Mouse (Mus musculus): ENCODE measurements around the gene Crim1.
A peak's percentile ranks its signal among the peaks of the same experiment; 100 is the strongest.

Gene Crim1

GRCm38 (mm10) chr17:78290153-78290876 lies 90.3 kb downstream of the Crim1 start:
- peak; percentile 50 for DNase-seq (ENCODE audit: low read depth)

- no peak for DNase-seq (ENCODE audit: low read depth)
Observed at GRCm38 (mm10) chr17:78291030-78291429, 91.0 kb downstream of the Crim1 start.

GRCm38 (mm10) chr17:78292301-78292700 lies 92.3 kb downstream of the Crim1 start:
- DNase-seq (ENCODE audit: low read depth) = no peak

GRCm38 (mm10) chr17:78292827-78293488 lies 92.9 kb downstream of the Crim1 start:
- DNase-seq (ENCODE audit: low read depth) = no peak

GRCm38 (mm10) chr17:78295979-78296378 lies 95.9 kb downstream of the Crim1 start:
- DNase-seq (ENCODE audit: low read depth) = no peak

- DNase-seq (ENCODE audit: low read depth) = no peak
Observed at GRCm38 (mm10) chr17:78298140-78298539, 98.1 kb downstream of the Crim1 start.

GRCm38 (mm10) chr17:78298967-78299540 lies 99.0 kb downstream of the Crim1 start:
- DNase-seq (ENCODE audit: low read depth) = no peak

GRCm38 (mm10) chr17:78303053-78303452 lies 103.0 kb downstream of the Crim1 start:
- DNase-seq (ENCODE audit: low read depth) = peak; percentile 72

GRCm38 (mm10) chr17:78304059-78304458 lies 104.0 kb downstream of the Crim1 start:
- no peak for DNase-seq (ENCODE audit: low read depth)

GRCm38 (mm10) chr17:78306434-78306833 lies 106.4 kb downstream of the Crim1 start:
- DNase-seq (ENCODE audit: low read depth) = no peak

GRCm38 (mm10) chr17:78308221-78308620 lies 108.2 kb downstream of the Crim1 start:
- DNase-seq (ENCODE audit: low read depth) = no peak

- DNase-seq (ENCODE audit: low read depth) = no peak
Observed at GRCm38 (mm10) chr17:78313006-78313405, 113.0 kb downstream of the Crim1 start.

GRCm38 (mm10) chr17:78313612-78314011 lies 113.6 kb downstream of the Crim1 start:
- no peak for DNase-seq (ENCODE audit: low read depth)

- no peak for DNase-seq (ENCODE audit: low read depth)
Observed at GRCm38 (mm10) chr17:78315659-78316058, 115.6 kb downstream of the Crim1 start.

GRCm38 (mm10) chr17:78317381-78317780 lies 117.3 kb downstream of the Crim1 start:
- DNase-seq (ENCODE audit: low read depth) = no peak

- no peak for DNase-seq (ENCODE audit: low read depth)
Observed at GRCm38 (mm10) chr17:78318810-78319209, 118.8 kb downstream of the Crim1 start.

- DNase-seq (ENCODE audit: low read depth) = no peak
Observed at GRCm38 (mm10) chr17:78321216-78321835, 121.3 kb downstream of the Crim1 start.

GRCm38 (mm10) chr17:78322369-78323335 lies 122.6 kb downstream of the Crim1 start:
- no peak for DNase-seq (ENCODE audit: low read depth)

- no peak for DNase-seq (ENCODE audit: low read depth)
Observed at GRCm38 (mm10) chr17:78325761-78326332, 125.8 kb downstream of the Crim1 start.

GRCm38 (mm10) chr17:78326381-78326780 lies 126.3 kb downstream of the Crim1 start:
- DNase-seq (ENCODE audit: low read depth) = no peak

- no peak for DNase-seq (ENCODE audit: low read depth)
Observed at GRCm38 (mm10) chr17:78327187-78327586, 127.1 kb downstream of the Crim1 start.
